Mouse (Mus musculus) small intestine, adult 2 months (tissue): ENCODE measurements around the gene Fbxo3.

Experiments used
- CTCF ChIP-seq: fragments of 200-500 bp; IDR thresholded peaks from 2 replicates; pipeline ENCODE4 v1.5.1; 2012; ENCODE audit warnings: low read depth, mild to moderate bottlenecking, control low read depth, inconsistent platforms, low read length, moderate library complexity, mixed read lengths; ENCODE audit not compliant: insufficient replicate concordance, insufficient read length; ENCODE audit errors: extremely low read depth
- POLR2A ChIP-seq: fragments of 200-500 bp; IDR thresholded peaks from 2 replicates; pipeline ENCODE4 v1.6.1; 2012; ENCODE audit warnings: low read depth, mild to moderate bottlenecking, control low read depth, inconsistent platforms, low read length, moderate library complexity

- no peak for TF ChIP-seq POLR2A
- TF ChIP-seq CTCF = no peak
Measured at GRCm38 (mm10) chr2:104059786-104060185, 32.3 kb downstream of the Fbxo3 start.
